Mouse (Mus musculus) frontal cortex, postnatal 10 days (tissue): ENCODE results near the gene Pigs.

Experiments
- DNase-seq, 2 experiments: peaks; one replicate each; pipeline ENCODE4 v3.0.0; 2022; ENCODE audit warnings: low spot score in 2 of 2, mixed read lengths in 1 of 2

Gene Pigs

DNA sequence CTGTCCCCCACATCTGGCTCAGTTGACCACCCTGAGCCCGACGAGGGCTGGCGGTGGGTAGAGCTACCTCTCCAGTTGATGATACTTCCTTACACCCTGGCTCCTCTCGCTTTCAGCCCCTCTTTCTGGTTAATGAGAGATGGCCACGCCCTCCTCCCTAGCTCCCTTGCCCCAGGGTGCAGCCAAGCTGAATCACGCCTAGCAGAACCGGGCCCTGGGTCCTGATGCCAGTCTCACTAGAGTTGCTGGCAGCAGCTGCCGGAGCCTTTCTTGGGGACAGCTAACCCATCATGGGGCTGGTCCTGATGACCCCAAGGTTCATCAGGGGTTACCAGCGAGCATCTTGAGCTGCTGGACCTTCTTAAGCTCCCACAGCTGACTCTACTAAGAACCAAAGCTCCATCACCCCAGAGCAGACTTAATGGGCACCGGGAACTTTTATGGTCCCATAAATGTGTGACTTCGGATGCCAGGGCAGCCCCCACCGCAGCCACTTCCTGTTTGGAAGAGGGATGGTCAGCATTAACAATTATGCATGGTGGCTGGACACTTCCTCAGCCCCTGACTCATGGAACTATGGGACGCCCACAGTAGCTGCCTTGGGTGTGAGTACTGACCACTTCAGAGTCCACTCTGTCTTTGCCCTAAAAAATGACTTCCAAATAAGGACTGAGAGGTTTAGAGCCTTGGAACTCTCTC lies 35.2 kb downstream of the Pigs start:
- no peak for DNase-seq

DNA sequence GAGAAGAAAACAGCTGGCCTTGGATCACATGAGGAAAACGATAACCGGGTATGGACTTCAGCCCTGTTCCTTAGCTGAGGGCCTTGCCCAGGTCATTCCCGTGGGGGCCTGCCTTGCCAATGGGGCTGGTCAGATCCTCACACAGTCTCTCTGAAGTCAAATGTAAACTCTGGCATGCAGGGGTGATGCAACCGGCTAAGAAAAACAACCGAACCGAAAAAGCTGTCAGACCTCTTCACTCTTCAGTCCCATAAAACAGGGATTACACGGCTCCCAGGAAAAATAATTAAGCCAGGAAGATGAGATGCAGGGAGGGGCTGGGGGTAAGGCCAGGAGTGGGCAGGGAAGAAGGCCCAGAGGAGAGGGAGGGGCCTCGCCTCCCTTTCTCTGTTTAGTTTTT lies 35.9 kb downstream of the Pigs start:
- DNase-seq: no peak

DNA sequence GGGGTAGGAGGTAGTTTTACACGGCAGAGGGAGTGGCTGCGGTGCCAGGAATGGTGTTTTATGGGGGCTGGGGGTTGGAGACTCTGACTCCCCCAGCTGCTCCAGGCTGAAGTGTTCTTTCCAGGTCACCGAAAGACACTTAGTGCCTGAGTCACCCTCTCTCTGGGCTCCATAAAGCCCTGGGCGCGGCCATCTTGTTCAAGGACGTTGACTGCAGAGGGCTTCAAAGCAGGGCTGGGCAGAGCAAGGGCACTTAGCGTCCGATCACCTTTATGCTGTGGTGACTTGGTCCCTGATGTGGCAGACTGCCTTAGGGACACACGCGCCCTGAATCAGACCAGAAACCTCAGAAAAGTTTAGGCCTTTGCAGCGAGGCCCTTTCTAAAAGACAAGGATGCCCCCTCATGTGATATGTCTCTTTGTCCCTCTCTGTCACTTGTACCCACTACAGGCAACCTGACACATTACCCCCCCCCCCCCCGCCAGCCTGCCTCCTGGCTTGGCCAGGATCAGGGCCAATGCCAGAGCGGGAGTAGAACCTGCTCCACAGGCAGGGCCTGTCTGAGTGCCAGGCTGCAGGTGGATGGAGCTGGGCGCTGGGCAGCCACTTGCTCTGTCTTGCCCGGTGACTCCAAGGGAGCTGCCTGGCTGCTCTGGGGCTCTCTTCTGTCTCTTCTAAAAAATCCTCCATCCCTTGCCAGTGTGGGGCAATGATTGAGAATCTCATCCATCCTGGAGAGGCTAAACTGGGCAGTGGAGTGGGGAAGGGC lies 39.4 kb downstream of the Pigs start:
- DNase-seq: no peak

DNA sequence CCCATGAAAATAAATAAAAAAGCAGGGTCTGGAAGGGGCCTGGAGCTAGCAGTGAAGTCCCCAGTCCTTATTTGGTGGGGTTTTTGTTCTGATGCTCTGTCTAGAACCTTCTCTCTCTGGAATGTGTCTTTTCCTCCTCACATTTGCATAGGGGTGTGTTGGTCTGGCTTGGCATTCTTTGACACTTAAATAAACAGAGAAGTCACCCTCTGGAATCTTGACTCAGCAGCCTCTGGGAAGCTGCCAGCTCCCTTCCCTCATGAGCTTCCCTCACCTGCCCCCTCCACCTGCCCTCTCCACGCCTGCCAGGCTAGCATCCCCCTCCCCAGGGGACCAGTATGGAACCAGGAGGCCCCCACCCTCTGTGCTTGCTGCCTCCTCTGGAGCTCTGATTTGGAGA lies 42.2 kb downstream of the Pigs start:
- no peak for DNase-seq

DNA sequence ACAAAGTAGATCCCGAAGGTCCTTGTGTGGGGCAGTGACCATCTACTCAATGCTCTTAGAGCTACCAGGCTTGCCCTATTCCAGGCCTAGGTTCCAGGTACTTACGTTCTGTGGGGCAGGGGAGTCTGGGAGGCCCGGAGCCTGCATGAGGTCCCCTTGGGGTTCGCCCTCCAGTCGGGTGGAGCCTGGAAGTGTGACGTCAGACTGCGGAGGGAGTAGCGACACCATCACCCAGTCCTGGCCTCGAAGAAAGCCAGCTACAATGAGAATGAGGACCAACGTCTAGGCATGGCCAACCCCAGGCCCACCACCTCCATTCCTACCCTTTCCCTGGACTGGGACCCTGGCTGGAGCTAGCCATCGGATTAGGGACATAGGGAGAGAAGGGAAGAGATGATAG lies 43.5 kb downstream of the Pigs start:
- no peak for DNase-seq

DNA sequence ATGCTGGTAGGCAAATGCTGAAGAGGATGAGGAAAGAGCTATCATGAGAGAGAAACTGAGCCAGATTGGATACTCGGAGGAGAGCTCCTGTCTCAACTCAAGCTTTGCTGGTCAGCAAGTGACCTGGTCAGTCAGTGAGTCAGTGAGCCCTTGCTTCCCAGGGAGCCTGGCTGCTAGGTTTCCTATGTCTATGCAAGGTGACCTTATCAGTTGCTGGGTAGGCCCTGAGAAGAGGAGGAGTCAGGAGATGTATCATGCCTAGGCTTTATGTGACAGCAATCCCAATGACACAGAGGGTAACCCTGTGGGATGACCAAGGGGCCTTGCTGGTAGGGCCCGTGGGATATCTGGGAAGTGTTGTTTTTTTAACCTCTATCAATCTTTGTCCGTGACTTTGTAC lies 44.0 kb downstream of the Pigs start:
- DNase-seq: no peak

DNA sequence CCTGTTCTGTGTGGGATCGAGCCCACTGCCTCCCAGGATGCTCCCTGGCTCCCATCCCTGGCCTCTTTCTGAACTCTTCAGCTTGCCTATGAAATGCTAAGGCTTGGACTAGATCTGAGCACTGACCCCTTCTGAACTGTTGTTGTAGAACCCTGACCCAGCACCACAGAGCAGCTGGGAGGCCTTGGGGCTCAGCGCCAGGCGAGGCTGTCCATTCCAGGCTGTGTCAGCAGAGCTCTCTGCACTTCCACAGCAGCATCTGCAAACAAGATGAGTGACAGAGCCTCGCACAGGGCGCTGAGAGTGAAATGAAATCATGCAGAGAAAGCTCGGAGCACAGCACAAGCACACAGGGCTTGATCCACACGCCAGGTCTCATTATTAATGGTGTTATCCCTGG lies 44.4 kb downstream of the Pigs start:
- DNase-seq: no peak

DNA sequence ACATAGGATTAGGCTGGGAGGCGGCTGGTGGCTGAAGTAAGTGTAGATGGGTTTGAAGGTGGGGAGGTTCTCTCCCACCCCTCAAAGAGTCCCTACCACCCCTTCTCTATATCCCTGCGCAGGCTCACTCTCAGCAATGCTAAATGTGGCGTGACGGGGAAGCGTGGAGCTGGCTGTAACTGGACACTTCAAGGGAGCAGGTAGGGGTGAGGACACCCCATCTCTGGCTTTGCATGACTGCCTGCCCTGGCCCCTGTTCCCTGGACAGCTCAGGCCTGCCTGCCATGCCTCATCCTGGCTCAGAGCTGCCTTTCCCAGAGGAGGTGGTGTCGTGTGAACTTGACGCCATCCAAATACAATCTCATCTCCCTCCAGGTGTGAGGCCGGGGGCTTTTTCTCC lies 45.9 kb downstream of the Pigs start:
- no peak for DNase-seq

DNA sequence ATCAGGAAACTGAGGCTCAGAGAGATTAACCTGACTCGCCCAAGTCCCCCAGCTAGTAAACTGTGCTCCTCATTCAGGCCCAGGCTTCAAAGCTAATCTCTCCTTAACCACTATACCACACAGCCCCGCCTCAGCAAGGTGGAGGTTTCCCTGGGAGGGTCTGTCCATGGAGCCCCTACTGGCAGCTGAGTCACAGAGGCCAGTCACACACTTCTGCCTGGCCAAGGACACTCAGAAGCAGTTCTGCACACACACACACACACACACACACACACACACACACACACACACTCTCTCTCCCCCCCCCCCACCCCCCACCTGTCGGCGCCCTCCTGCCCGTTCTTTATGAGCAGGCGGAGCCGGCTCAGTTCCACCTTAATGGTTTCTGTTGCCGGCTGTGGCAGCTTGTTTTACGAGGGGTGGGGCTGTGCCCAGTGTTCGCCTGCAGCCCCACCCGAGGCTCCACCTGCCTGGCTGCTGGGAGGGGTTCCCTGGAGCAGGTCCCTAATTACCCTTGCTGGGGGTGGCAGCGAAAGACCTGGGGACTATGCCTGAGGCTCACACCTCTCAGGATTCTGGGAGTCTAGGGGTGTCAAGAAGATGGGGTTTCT lies 49.4 kb downstream of the Pigs start:
- no peak for DNase-seq

DNA sequence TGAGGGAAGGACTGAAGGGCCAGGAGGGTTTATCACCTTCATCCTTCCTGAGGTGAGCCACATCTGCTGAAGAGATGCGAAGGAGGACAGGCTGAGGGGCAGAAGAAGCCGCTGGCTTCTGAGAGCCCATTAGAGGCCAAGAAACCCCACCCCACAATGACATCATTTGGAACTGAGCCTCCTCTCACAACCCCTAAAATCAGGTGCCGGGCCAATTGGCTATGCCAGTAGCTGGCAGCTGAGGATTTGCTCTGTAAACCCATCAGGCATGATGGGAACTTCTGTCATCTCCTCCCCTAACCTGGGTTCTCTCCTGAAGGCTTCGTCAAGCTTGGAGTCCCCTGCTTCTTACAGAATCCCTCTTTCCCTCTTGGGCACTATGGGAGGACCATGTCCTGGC lies 52.1 kb downstream of the Pigs start:
- no peak for DNase-seq

DNA sequence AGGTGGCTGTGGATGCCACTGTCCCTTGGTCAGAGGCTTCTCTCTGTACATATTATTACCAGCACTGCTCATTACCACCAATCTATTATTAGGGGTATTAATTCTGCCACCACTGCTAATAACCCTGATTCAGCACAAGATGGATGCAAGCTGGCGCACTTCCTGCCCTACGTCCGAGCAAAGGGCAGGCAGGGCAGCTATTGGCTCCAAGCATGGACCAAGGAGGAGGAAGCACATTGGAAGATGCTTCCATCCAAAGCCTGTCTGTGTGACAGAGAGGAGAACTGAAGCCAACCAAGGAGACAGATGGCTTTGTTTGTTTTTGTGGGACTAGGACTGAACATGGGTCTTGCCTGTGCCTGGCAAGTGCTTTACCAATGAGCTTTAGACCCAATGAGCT lies 52.8 kb downstream of the Pigs start:
- DNase-seq: no peak

DNA sequence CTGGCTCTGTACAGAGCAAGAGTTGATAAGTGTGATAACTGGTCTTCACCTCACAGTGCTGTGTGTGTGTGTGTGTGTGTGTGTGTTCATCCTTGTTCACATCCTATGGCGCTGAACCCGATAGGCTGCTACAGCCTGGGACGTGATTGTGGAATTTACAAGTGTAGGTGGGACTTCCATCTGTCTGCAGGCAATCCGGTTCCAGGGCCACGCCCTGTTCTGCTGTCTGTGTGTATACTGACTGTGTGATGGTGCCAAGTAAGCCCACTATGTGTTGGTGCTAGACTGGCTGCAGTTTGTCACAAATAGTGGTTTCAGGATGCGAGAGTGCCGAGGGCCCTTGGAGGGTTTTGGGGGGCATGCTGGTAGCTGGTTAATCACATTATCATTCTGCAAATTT lies 54.1 kb downstream of the Pigs start:
- DNase-seq: no peak

DNA sequence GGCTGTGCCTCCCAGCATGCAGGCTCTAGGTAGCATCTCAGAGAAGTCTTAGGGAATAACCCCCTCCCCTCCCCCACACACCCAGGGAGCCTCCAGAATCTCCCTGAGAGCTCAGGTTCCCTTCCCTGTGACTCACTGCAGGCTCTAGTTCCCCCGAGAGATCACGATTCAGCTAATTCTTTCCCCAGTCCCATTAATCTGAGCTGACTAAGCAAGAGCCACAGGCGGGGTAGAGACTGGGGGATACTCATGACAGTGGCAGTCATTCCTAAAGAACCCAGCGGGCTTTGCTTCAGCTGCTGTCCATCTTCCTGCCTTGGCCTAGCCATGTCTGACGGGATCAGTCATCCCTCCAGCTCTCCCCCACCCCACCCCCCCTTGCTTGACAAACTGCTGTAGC lies 54.5 kb downstream of the Pigs start:
- DNase-seq: no peak

DNA sequence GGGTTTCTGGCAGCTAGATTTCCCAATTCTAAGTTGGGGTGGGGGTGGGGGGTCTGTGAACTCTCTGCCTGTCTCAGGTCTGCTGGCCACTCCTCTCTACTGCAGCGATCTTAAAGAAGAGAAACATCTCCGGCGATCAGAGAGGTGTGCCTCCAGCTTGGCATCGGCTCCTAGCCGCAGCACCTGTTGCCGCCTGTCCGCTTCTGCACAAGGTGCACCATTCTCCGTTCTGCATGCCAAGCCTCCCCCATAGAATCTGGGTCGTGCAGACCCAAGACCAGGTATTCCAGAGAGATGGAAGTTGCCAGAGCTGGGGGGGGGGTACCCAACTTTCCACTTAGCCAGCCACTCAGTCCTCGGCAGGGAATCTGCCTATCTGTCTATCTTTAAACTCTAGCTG lies 57.6 kb downstream of the Pigs start:
- DNase-seq: no peak

DNA sequence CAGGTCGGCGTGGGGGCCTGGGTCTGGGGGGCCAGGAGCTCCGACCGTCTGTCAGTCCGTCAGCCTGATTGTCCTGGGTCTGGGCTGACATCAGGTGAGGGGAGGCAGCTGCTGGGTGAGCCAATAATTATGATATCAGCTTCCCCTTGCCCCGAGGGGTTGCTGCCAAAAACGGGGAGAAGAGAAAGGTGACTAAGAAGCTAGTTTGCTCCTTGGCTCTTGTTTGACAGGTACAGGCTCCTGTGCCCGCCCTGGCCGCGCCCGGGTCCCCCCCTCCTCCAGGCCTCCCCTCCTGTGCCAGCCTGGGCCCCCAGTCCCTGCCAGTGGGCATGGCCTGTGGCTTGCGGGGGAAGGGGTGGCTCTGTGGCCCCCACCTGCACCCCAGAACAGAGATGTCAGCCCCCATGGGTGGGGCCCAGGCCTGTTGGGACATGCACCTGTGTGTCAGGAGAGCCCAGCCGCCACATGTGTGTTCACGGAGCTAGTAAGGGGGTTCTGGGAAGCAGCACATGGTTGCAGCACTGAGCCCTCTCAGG lies 58.4 kb downstream of the Pigs start, which contains the start of gene Foxn1:
Gene Foxn1 (minus strand): TSS at position 51 of the 536 bp plus-strand sequence.
- DNase-seq: no peak
